Mouse (Mus musculus) embryonic fibroblast, embryonic 13.5 days (primary cell): ENCODE data around the gene Otx2. TPM values are rescaled to one million over a fixed set of nuclear protein-coding genes. Genes with fewer than 3 reads are reported as not detected.

ENCODE experiments used
- H3K27ac ChIP-seq: 2 replicates; pipeline ENCODE4 v1.5.1; 2012; ENCODE audit warnings: low read length, control low read depth, inconsistent platforms; ENCODE audit not compliant: insufficient read depth
- H3K4me1 ChIP-seq: 2 replicates; pipeline ENCODE4 v1.6.1; 2011; ENCODE audit warnings: low read length; ENCODE audit not compliant: control insufficient read depth, insufficient read depth
- H3K4me3 ChIP-seq: 2 replicates; pipeline ENCODE4 v1.5.1; 2011; ENCODE audit warnings: mild to moderate bottlenecking, control low read depth, low read length; ENCODE audit not compliant: insufficient read depth
- CTCF ChIP-seq: IDR thresholded peaks from 2 replicates; pipeline ENCODE4 v1.5.1; 2011; ENCODE audit warnings: mild to moderate bottlenecking, control low read depth, low read length, moderate library complexity, borderline replicate concordance; ENCODE audit not compliant: insufficient read depth
- POLR2A ChIP-seq: IDR thresholded peaks from 2 replicates; pipeline ENCODE4 v1.6.1; 2011; ENCODE audit warnings: low read depth, mild to moderate bottlenecking, control low read depth, low read length, moderate library complexity
- polyA plus RNA-seq: library from polyadenylated mRNA; stranded (reverse); fragments of >200 nt; gene quantifications from 2 replicates; pipeline ENCODE4 v1.2.4, GENCODE M21; 2011; ENCODE audit warnings: low read depth; ENCODE audit not compliant: missing spikeins, insufficient read length

The Otx2 gene
- not detected in 2 replicates for polyA plus RNA-seq

DNA sequence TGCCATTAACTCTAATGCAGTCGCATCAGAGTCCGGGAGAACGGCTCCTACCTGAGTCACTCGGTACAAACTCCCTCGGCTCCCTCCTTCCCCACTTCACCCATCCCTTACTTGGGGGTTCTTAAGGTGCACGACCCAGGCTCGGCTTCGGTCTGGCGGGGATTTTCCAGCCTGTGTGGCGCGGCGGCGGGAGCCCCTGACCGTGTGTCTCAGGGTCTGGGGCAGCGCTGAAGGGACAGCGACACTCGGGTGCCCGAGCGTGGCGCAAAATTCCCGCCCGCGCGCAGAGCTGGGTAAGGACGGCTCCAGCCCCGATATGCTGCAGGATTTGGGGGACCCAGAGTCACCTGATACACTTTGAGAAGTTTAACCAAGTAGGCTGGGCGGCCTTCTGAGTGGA, at the start of gene Otx2:
TSS of gene Otx2 (minus strand) at position 279 of the 400 bp plus-strand sequence.
- H3K4me1 ChIP-seq, result no peaks in the 10 kb centered on the region

DNA sequence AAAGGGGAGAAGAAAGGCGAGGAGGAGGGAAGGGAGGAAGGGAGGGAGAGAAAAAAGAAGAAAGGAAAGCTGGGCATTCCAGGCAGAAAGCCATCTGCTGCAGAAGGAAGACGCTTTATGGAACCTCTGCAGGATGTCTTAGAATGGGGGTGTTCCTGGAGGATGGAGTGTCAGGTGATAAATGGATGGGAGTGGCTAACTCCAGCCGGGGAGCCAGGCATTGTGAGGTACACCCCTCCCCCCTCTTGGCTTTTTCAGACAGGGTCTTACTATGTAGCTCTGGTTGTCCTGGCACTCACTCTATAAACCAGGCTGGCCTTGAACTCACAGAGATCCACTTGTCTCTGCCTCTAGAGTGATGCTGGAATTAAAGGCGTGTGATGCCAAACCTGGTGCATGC, 49.1 kb upstream of the Otx2 start:
- TF ChIP-seq POLR2A (no peak), CTCF (no peak)

More for the DNA sequence above, at the start of gene Otx2:
- no peak for TF ChIP-seq POLR2A
- TF ChIP-seq CTCF, result no peak
- no peak within 1 kb of the TSS for H3K4me3 ChIP-seq
- H3K27ac ChIP-seq, result no peak within 1 kb of the TSS

DNA sequence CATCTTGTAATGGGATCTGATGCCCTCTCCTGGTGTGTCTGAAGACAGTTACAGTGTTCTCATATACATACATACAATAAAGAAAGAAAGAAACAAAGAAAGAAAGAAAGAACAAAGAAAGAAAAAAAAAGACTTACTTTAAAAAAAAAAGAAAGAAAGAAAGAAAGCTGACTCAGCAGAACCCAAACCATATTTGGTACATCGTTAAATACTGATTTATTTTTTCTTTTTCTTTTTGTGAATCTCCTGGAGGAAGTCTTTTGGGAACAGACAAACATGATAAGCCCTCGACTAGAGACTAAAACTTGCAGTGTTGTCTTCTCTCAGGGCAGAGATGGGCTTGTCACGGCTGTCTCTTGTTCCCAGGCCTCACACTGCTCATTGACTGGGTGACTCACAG, 45.7 kb upstream of the Otx2 start:
- Histone ChIP-seq H3K4me1 (no peaks in the 10 kb centered on the region), H3K4me3 (no peak overlapping the region), H3K27ac (no peak overlapping the region)
- TF ChIP-seq CTCF, result no peak
- TF ChIP-seq POLR2A, result no peak

More for the DNA sequence above, 49.1 kb upstream of the Otx2 start:
- Histone ChIP-seq H3K27ac (no peak overlapping the region), H3K4me3 (no peak overlapping the region), H3K4me1 (no peaks in the 10 kb centered on the region)

DNA sequence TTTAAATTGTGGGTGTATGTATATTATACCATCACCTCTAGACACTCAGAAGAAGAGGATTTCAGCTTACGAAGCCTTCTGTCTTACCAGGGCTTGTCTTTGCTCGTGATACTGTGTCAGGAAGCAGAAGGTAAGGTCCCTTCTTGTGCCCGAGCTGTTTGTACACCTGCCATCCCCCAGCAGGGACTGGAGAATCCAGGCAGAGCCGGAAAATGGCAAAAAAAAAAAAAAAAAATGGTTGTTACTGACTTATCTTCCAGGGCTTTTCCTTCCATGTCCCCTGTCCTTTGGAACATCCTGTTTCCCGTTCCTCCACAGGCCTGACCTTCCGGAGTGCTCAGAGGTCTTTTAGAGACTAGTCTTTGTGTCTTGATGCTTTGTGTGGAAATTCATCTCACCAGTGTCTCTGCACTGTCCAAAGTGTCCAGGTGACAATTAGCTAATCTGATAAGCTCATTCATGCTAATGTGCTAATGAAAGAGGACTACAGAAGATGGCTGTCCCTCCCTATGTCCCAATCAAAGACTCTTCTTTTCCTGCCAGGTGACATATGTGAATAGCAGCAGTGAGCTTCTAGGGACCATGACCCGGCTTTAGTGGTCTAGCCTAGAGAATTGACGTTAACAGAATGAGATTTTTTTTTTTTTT, 44.1 kb upstream of the Otx2 start:
- Histone ChIP-seq H3K27ac (no peak overlapping the region), H3K4me1 (no peaks in the 10 kb centered on the region), H3K4me3 (no peak overlapping the region)
- TF ChIP-seq POLR2A (no peak), CTCF (no peak)

GRCm38 (mm10) chr14:48716456-48716855, 42.8 kb upstream of the Otx2 start:
- TF ChIP-seq CTCF, result no peak
- no peak for TF ChIP-seq POLR2A
- Histone ChIP-seq H3K4me1 (no peaks in the 10 kb centered on the region), H3K27ac (no peak overlapping the region), H3K4me3 (no peak overlapping the region)

DNA sequence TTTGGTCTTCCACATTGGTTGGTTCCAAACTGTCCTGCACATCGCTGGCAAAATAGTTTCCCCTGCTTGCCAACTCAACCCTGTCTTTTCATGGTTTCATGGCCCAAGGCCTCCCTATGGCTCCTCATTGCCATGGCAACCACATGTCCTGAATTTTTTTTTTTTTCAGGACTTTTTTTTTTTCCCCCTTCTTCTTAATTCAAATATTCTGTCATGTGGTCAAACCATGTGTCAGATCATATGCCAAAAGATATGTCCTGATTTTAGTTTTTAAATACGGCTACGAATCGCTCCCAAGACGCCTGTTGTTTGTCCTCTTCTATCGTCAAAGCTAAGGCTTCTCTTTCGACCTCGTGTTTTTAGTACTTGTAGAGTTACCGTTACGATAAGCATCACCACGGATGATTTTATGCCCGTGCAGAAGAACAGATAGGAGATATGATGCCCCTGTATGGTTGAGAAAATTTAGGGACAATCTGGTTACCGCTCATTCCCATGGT, 37.3 kb upstream of the Otx2 start:
- H3K4me1 ChIP-seq, result no peaks in the 10 kb centered on the region
- H3K4me3 ChIP-seq, result no peak overlapping the region
- TF ChIP-seq POLR2A, result no peak
- no peak for TF ChIP-seq CTCF
- H3K27ac ChIP-seq, result no peak overlapping the region

DNA sequence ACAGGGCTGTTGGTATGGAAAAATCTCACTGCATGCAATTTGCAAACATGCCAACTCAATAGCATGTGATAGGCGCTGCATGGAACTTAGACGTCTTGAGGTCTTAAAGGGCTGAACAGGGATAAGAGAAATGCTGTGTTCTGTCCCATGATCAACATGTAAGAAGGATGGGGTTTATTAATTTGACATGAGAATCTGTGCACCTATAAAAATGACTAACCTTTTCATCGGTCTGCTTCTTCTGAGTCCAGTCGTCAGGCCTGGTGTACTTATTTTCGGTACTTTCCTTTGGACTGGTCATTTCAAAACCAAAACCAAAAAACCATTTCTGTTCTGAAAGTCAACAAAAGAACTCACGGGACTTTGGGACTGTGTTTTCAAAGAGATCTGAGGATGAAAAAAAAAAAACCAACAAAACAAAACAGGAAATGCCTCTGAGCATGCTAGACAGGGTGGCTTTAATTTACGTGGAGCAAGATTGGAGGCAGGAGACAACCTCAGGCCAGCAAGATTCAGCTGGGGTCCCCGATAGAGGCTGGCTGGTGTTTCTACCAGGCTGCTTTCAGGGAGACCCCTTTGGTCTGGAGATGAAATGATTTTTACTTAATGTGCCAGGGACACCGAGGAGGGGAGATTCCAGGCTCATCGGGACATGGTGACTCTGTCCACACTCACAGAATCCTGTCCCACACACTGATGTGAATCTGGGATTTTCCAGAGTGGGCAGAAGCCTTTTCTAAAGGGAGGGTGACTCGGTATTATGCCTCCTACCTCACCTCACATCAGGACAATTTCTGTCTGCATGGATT, 36.6 kb upstream of the Otx2 start:
- Histone ChIP-seq H3K4me3 (no peak overlapping the region), H3K27ac (no peak overlapping the region), H3K4me1 (no peaks in the 10 kb centered on the region)
- TF ChIP-seq CTCF (no peak), POLR2A (no peak)

- H3K4me3 ChIP-seq, result peak overlapping the region; percentile 13; the same call in 1 of the 2 replicates
These were observed 35.9 kb upstream of the Otx2 start for GRCm38 (mm10) chr14:48709371-48710061.

DNA sequence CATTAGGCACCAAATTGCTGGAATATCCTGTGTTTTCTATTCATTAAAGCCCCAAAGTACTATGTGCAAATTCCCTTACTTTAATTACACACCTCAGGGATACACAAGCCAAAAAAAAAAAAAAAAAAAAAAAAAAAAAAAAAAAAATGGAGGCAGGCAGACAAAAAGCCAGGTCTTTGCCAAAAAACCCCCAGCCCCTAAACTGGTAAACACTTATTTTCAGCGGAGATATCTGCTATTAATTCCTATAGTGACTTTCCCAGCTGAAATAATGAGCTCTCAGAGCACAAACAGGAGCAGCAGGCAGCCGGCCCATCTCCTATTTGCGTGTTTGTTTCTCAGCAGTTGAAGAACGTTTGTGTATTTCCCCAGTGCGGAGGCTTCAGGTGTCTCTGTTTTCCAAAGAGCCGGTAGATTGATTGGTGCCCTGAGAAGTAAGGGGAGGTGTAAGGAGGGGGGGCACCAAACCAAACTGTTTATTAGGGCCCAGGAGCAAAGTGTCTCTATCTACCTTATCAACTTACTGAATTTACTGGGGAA, 34.3 kb upstream of the Otx2 start:
- Histone ChIP-seq H3K4me1 (no peaks in the 10 kb centered on the region), H3K27ac (no peak overlapping the region), H3K4me3 (no peak overlapping the region)
- TF ChIP-seq POLR2A (no peak), CTCF (no peak)

More at GRCm38 (mm10) chr14:48709371-48710061, 35.9 kb upstream of the Otx2 start:
- TF ChIP-seq POLR2A, result no peak
- TF ChIP-seq CTCF, result no peak
- H3K4me1 ChIP-seq, result no peaks in the 10 kb centered on the region
- no peak overlapping the region for H3K27ac ChIP-seq

GRCm38 (mm10) chr14:48707391-48707790, 33.8 kb upstream of the Otx2 start:
- H3K4me3 ChIP-seq, result no peak overlapping the region
- TF ChIP-seq POLR2A (no peak), CTCF (no peak)
- no peaks in the 10 kb centered on the region for H3K4me1 ChIP-seq
- no peak overlapping the region for H3K27ac ChIP-seq
